Mouse (Mus musculus) mesoderm, embryonic 11.5 days (tissue): Measurements from ENCODE around the gene Col5a1.
A peak's percentile ranks its signal among the peaks of the same experiment; 100 is the strongest.

Experiments
- DNase-seq: peaks from one replicate; pipeline ENCODE4 v3.0.0-alpha.2; 2012; ENCODE audit warnings: low read depth, low spot score

Col5a1 gene

GRCm38 (mm10) chr2:27886148-27886551, at the start of gene Col5a1:
Gene Col5a1 (plus strand): TSS chr2:27886425.
- peak; percentile 92 for DNase-seq

DNA sequence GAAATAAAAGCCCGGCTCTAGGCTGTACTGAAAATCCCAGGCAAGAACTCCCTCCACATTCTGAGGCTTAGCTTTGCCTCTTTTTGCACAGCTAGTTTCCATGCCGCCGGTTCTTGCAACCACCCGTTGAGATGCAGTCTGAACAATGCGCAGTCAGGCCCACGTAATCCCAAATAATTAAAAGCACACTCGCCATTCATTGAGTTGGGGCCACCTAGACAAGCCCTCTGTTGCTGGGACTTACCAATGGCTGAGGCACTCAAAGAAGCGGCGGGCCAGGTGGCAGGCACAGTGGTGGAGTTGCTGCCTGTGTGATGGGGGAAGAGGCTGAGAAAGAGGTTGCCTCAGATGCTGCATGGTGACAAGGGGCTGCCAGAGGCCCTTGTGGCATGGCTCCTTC, 48.1 kb upstream of the Col5a1 start:
- no peak for DNase-seq

DNA sequence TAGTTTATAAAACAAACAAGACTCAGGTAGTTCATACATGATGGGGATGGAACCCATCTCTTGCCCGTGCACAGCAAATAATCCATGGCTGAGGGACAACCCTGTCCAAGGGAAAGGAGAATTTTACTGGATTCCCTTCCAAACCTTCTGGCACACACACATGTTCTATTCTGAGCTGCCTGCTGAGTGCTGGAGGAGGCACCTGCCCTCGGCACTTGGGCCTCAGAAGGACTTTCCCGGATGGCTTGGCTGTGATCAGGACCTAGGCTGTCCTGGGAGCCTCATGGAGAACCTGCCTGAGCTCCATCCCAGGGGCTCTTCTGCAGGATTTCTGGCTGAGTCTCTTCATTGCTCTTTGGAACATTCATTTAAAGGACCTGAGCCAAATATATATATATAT, 45.3 kb upstream of the Col5a1 start:
- no peak for DNase-seq

- no peak for DNase-seq
Observed at GRCm38 (mm10) chr2:27842893-27843292, 43.3 kb upstream of the Col5a1 start.

DNA sequence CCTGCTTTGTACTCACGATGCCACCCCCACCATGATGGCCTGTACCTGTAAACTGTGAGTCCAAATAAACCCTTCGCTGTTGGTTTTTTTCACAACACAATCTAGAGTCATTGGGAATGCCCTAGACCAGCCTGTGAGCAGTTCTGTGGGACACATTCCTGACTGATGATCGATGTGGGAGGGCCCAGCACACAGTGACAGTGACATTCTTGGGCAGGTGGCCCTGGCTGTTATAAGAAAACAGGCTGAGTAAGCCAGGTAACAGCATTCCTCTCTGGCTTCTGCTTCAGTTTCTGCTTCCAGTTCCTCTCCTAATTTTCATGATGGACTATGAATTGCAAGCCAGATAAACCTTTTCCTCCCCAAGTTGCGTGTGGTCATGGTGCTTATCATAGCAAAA, 41.3 kb upstream of the Col5a1 start:
- DNase-seq: no peak

DNA sequence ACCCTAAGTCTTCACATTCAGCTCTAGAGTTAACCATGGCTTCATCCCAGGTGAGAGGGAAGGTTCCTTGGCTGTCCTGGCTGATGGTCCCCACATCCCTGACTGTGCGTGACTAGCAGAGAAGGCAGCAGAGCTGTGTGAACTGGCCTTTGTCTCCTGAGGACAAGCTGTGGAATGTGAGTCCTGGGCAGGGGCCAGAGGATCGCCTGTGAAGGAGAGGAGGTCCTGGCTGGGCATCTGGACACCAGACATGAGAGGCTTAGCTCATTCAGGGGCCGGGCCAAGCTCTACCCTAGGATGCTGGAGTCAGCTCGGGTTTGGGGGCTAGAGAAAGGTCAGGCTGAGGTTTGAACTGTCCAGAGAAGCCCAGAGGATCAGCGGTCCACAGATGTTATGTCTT, 39.2 kb upstream of the Col5a1 start:
- no peak for DNase-seq

DNA sequence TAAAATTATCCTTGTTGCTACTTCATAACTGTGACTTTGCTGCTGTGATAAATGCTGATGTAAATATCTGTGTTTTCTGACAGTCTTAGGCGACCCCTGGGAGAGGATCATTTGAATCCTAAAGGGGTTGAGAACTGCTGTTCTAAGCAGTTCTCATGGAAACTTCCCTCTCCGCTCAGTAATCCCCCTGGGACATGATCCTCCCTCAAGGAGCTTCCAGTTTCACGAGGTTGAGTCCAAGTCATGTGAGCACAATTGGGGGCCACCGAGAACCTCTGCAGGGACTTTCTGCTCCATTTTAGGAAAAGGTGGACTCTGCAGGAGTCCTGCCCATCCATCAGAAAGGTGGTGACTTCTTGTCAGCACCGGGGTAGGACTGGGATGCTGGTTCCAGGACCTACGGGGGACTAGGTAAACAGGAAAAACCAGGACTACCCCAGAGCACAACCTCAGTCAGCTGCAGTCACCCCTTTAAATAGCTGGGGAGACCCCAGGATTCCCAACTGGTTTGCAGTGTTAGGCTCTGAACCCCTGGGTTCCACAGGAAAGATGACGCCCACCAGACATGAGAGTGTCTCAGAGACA, 38.3 kb upstream of the Col5a1 start:
- no peak for DNase-seq

- no peak for DNase-seq
Observed at GRCm38 (mm10) chr2:27848466-27848865, 37.8 kb upstream of the Col5a1 start.

DNA sequence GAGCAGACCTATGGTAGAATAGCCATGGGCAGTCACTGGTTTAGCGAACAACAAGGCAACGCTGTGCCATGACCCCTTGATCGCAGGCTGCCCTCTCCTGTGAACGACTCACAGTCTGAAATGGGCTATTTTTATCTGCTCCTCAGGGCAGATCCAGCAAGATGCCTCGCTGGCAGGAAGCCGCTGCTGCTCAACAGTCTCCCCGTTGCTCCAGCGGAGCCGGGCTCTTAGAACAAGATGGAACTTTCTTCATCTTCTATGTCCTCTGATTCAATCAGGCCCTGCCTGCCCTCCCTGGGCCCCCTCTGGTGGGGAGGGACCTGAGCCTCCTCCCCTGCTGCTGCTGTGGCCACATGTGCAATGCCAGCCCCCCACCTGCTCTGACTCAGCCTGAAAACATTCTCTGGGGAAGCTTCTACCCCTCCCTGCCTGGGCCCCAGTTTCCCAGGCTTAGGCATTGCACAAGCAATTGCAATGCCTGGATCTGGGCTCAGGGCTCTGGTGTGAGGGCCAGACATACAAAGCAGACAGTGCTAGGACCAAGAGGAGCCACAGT, 27.8 kb upstream of the Col5a1 start:
- no peak for DNase-seq

- DNase-seq: no peak
Observed at GRCm38 (mm10) chr2:27861576-27862238, 24.5 kb upstream of the Col5a1 start.

- DNase-seq: no peak
Observed at GRCm38 (mm10) chr2:27864491-27865365, 21.5 kb upstream of the Col5a1 start.

GRCm38 (mm10) chr2:27870586-27870985, 15.6 kb upstream of the Col5a1 start:
- no peak for DNase-seq

DNA sequence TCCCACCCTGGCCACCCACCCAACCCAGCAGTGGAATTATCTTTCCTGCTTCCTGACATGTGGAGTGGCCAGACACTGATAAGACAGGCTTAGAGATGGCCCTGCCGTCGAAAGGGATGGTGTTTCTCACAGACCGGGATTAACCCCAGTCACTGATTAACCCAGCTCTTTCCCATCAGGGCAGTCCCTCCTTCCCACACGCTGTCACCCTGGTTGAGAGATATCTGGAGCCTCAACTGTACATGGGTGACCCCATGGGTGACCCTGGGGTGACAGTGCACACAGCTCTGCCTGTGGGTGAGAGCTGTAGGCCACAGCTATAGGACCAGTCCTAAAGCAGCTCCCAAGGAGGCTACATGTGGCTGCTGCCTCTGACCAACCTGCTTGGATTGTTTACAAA, 15.2 kb upstream of the Col5a1 start:
- DNase-seq: no peak

GRCm38 (mm10) chr2:27872276-27872675, 13.9 kb upstream of the Col5a1 start:
- DNase-seq: no peak

DNA sequence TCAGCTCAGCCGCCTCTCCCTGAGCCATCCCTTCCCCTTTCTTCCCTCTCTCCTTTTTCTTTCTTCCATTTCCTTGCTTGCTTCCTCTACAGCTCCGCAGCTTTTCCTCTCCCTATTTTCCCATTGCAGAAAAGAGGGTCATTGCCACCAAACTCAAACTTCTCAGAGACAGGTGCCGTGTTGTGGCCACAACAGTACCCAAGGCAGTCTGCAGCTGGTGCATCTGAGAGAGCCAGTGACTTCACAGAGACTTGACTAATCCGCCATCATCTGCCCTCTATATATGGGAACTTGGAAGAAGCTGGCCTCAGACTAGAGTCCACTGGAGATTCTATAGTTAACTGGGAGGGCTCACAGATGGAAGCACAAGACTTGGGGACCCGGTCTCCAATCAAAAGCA, 13.2 kb upstream of the Col5a1 start:
- DNase-seq: no peak

DNA sequence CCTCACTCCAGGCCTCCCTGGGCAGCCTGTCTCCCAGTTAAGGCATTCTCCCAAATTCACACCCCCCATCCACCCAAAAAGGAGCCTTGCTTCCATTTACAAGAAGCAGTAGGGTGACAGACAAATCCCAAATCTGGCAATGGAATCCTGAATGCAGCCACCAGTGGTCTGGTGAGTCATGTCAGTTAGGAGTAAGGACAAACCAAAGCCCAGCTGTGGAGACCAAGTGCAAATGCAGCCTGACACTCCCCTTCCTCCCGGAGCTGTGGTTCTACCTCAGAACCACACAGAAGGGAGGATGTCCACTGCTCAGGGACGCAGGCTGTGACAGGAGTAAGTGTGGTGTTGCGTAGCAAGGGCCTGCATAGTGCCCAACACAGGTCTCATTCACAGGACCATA, 11.6 kb upstream of the Col5a1 start:
- DNase-seq: no peak

DNA sequence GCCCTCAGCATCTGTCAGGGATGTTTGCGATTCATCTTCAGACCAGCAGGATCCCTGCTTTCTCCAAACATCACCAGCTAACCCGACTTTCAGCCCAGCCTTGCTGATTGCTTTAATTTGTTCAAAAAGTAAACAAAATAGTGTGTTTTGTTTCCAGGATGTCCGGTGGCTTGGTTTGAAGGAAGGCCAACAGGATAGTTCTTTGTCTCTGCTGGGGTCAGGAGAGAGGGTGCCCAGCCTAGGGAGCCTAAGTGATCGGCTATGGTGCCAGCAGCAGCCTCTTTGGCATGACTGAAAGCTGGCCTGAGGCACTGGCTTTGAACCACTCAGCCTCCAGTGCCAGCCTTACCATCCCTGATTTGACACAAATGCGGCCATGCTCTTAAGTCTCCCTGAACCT, 11.0 kb upstream of the Col5a1 start:
- DNase-seq: no peak

- DNase-seq: no peak
Observed at GRCm38 (mm10) chr2:27875786-27876185, 10.4 kb upstream of the Col5a1 start.

DNA sequence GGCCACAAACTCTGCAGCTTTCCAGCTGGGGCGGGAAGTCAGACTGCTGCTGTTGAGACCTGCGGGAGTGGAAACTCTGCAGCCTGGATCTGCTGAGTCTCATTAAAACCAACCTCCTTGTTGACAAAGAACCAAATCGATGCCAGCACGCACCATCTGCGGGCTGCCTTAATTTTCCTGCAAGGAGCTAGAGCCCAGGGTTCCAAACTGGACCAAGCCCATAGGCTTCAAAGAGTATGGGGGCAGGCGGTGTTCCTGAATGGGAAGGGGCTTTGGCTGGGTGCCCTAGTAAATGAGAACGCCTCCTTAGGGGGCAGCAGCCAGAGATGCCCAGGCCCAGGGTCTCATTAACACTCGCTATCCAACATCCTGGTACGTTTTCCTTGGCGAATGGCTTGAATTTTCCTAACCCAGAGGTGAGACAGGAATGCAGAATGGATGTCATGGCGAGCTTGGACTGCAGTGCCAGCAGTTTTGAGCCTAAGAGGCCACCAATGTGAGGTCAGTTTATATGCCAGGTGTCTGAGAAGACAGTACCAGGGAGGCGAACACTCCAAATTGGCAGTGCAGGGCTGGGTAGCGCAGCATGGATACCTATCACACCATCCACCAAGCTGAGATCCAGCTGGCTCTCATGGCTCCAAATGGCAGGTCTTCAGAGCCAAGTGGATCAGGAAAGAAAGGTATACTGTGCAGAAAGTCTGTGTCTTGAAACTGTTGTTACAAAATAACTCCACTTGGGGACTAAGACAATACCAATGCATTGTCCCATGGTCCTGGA, 9.3 kb upstream of the Col5a1 start:
- DNase-seq: no peak

DNA sequence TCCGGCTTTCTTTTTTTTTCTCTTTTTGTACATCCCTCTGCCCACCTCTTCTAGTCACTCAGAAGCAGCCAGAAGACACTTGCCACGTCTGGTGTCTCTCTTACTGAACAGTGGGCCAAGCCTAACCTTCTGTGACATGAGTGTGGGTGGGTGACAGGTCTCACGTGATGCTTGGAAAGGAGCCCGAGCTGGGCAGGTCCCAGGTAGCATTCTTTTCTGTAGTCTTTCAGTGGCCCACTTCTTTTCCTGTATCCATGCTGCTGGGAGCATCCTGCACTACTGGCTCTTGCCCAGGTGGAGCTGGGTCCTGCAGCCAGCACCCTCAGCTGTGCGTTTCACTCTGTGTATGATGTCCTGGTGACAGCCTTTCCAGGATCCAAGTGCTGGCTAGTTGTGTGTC, 8.2 kb upstream of the Col5a1 start:
- DNase-seq: no peak

DNA sequence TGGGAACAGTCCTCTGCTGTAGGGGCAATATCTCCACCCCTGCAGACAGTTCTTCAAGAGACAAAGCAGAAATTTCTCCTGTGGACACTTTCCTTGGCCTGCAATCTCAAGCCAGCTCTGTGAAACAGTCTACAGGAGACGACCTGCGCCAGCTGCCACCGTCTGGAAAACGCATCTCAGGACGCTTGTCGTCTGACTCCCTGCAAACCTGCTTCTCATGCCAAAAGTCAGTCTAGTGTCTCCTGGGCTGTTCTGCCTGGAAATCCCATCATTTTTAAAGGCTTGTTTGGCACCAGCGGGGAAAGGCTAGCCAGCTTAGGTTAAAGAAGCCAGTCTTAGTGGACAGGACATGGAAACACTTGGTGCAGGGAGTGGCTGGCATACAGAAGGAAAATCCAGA, 2.9 kb upstream of the Col5a1 start:
- DNase-seq: no peak
